Mouse (Mus musculus) c-Kit-positive CD71-positive TER-119-positive erythroid progenitor cells, embryonic 14.5 days (primary cell): ENCODE data around the gene Kif26a.

Source experiments
- DNase-seq: peaks from one replicate; pipeline ENCODE4 v3.0.0-alpha.2; 2013; ENCODE audit warnings: low spot score

Kif26a gene

GRCm38 (mm10) chr12:112145875-112146651 lies at the start of gene Kif26a:
Kif26a (plus strand) TSS chr12:112146208.
- DNase-seq = peak; percentile 16

GRCm38 (mm10) chr12:112096733-112097117 lies 49.3 kb upstream of the Kif26a start:
- DNase-seq = no peak

DNA sequence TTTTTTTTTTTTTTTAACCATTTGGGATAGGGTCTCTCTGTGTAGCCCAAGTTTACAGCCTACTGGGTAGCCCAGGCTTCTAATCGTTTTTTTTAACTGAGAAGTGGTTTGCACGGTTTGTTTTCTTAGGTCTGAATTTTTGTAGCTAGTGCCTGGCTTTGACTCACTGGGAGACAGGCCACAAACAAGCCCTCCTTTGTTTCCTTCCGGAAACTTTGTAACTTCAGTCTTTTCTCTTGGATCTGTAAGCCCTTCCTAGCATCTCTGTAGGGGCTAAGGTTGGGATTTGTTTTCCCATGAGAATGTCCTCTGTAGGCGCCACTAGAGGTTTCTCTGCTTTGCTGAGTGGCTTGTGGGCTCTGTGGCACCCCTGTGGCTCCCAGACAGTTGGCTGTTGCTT lies 45.9 kb upstream of the Kif26a start:
- no peak for DNase-seq

GRCm38 (mm10) chr12:112101045-112101444 lies 45.0 kb upstream of the Kif26a start:
- no peak for DNase-seq

- DNase-seq = no peak
Observed at GRCm38 (mm10) chr12:112103179-112103578, 42.8 kb upstream of the Kif26a start.

- DNase-seq = no peak
Observed at GRCm38 (mm10) chr12:112104890-112105289, 41.1 kb upstream of the Kif26a start.

DNA sequence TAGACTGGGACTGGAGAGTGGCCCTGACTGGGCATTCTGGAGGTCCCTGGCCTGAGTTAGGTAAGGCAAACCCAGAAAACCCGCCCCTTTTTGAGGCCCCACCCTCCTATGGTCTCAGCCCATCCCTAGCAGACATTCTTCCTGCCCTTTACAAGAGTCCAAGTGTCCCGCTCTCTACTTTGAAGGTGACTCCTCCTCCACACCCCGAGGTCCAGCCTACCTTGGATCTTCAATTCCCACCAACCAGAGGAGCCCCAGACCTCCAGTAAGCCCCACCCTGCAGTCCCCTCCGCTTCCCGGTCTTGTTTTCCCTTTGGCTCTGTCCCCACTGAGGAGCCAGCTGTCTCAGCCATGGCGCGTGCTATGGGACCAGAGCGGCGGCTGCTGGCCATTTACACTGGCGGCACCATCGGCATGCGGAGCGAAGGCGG lies 39.5 kb upstream of the Kif26a start, which contains the start of gene Aspg:
Gene Aspg, plus strand, starts transcription at position 139 of the 431 bp plus-strand sequence.
- DNase-seq = no peak

DNA sequence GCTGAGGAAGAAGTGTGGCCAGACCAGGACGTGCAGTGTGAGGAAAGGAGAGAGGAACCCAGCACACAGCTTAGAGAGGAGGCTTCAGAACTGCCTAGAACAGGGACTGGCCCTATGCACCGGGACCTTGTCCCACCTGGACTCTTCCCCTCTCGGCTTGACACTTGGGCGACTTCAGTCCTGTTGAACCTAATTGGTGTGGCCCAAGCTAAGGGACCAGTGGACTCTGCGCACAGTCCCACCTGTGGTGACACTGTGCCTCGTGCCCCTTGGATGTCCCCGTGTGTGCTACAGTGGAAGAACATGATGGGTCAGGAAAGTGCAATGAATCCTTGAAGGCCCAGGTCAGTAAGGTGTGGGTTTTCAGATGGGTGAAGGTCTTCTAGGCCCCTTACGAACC lies 38.3 kb upstream of the Kif26a start:
- DNase-seq = no peak

- no peak for DNase-seq
Observed at GRCm38 (mm10) chr12:112108696-112109445, 37.1 kb upstream of the Kif26a start.

DNA sequence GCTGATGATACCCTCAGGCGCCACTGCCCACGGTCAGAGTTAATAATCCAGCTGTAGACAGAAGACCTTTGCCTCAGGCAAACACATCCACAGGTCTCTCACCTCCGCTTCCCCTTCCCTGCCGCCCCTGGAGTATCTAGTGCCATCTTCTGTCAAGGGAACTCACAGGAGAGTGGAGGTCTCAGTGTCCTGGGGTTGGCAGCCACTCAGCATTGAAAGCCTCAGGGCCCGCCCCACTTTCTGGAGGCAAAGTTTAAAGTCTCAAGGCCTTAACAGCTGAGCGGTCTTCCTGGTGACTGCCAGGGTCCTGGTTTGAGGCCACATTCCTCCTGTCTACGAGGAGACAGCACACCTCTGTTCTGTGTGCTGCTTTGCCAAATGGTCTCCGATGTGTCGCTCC lies 36.3 kb upstream of the Kif26a start:
- DNase-seq = no peak

- no peak for DNase-seq
Observed at GRCm38 (mm10) chr12:112111323-112111722, 34.7 kb upstream of the Kif26a start.

GRCm38 (mm10) chr12:112112235-112112634 lies 33.8 kb upstream of the Kif26a start:
- no peak for DNase-seq

DNA sequence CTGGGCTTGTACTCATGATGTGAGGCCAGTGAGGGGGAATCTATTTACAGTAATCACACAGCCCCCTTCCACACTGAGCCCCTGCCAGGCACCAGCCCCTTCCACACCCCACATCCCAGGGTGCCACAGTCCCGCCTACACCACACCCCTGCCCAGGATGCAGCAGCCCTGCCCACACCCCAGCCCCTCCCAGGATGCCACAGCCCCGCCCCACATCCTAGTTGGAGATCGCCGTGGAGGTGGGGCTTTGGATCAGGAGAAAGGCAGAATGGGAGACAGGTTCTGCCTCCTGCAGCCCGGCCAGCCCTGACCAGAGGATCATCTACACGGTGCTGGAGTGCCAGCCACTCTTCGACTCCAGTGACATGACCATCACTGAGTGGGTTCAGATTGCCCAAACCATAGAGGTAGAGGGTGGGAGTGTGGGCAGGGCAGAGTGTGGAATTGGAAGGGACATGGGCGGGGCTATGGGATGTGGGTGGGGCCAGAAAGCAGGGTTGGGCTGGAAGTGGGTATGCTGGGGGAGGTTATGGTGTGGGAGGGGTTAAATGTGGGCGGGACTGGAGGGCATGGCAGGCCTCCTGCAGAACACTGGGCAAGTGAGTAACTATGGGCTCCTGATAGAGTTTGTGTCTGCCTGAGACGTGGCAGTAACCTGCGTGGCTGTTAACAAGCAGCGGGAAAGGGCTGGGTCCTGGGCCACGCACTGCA lies 33.2 kb upstream of the Kif26a start:
- no peak for DNase-seq

- DNase-seq = peak; percentile 50
Observed at GRCm38 (mm10) chr12:112113710-112114109, 32.3 kb upstream of the Kif26a start.

DNA sequence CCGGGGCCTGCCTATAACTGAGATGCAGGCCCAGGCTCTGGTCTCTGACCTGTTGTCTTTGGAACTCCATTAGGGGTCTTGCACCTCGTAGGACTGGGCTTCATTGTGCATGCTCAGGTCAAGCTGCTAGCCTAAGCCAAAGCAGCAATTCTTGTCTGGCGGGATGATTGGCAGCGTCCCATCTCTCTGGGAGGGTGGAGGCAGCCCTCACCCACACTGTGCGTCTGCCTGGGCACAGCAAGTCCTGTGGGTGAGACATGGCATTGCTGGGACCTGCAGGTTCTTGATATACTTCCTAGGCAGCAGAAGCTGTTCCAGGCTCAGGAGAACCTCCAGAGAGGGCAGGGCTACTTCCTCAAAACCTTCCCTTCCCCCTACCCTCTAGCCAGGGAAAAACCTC lies 29.0 kb upstream of the Kif26a start:
- no peak for DNase-seq

DNA sequence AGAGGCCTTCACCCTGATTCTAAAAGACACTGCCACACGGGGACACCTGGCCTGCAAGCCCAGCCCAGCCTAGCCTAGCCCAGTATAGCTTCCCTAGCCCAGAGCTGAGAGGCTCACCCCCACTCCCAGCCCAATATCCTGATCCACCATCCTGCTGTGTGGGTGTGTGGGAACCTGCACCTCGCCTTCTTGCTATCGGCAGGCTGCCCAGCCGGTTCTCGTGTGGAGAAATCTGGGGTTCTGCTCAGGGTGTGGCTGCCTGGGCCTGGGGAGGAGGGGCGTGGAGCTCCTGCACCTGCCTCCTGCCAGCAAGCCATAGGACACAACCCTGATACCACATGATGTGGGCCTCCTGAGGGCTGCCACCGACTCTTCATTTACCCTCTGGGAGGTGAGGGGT lies 28.4 kb upstream of the Kif26a start:
- no peak for DNase-seq

- no peak for DNase-seq
Observed at GRCm38 (mm10) chr12:112121188-112121587, 24.8 kb upstream of the Kif26a start.

- no peak for DNase-seq
Observed at GRCm38 (mm10) chr12:112125903-112126302, 20.1 kb upstream of the Kif26a start.

GRCm38 (mm10) chr12:112126931-112127635 lies 18.9 kb upstream of the Kif26a start:
- DNase-seq = no peak

DNA sequence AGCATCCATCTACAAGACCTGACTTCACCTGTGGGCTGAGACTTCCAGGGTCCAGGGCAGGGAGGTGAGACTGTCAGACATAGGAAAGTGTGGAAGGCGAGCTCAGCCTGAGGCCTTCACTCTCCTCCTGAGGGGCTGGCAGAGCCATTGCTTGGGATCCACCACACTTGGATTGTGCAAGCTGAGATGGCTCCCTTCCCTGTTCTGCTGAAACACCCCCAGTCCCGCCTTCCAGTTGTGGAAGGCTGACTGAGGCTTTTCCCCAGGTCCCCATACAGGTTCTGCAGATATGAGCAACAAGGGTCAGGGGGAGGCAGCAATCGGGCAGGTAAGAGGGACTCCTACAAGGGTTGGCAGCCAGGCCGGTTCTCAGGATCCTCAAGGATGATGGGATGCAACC lies 17.5 kb upstream of the Kif26a start:
- no peak for DNase-seq

DNA sequence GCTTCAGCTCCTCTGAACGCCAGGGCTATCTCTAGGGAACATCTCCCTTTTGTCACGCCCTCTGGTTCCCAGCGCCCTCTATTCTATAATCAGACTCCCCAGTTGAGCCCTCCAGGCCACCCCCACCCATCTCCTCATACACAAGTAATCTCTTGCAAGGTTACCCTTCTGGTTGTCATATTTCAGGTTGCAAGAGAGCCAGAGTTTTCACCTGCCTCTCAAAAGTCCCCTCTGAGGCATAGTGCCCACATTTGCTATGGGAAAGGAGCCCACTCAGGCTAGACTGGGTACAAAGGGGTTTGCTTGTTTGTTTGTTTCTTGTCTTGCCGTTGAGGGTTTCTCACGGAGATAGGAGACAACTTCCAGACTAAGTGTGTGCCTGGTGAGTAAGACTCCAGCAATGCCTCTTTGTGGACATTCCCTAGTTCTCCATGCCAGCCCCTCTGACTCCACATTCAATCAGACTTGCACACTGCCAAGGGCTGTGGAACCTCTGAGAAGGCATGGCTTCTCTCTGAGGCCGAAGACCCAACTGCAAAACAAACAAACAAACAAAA lies 16.6 kb upstream of the Kif26a start:
- no peak for DNase-seq
